Mouse (Mus musculus) ES-Bruce4 (cell line): ENCODE measurements around the gene Gm28374. TPM values are rescaled to one million over a fixed set of nuclear protein-coding genes. Genes with fewer than 3 reads are reported as not detected.
"Not testable (repeated sequence)": the region's sequence is repeated elsewhere in the genome, so short reads cannot be mapped to it uniquely, and the experiment has no call there.

Source experiments
- H3K27ac ChIP-seq: 2 replicates; pipeline ENCODE4 v1.5.1; 2012; ENCODE audit warnings: low read length, inconsistent platforms; ENCODE audit not compliant: insufficient read depth
- H3K27me3 ChIP-seq: 2 replicates; pipeline ENCODE4 v1.6.1; 2012; ENCODE audit warnings: mild to moderate bottlenecking, low read length, inconsistent platforms; ENCODE audit not compliant: control insufficient read depth, poor library complexity, insufficient read depth, severe bottlenecking
- H3K36me3 ChIP-seq: 2 replicates; pipeline ENCODE4 v1.6.1; 2012; ENCODE audit warnings: inconsistent platforms, mild to moderate bottlenecking, low read length, moderate library complexity; ENCODE audit not compliant: control insufficient read depth, poor library complexity, insufficient read depth, severe bottlenecking
- H3K4me1 ChIP-seq: one replicate; pipeline ENCODE4 v1.8.1; 2011; ENCODE audit warnings: low read length; ENCODE audit not compliant: control insufficient read depth, insufficient read depth
- H3K4me3 ChIP-seq: 2 replicates; pipeline ENCODE4 v1.5.1; 2011; ENCODE audit warnings: low read depth, mild to moderate bottlenecking, low read length
- H3K9ac ChIP-seq: 2 replicates; pipeline ENCODE4 v1.6.1; 2012; ENCODE audit warnings: low read depth, mild to moderate bottlenecking, inconsistent platforms; ENCODE audit not compliant: poor library complexity, severe bottlenecking
- H3K9me3 ChIP-seq: replicated peaks from 2 replicates; pipeline ENCODE4 v1.6.1; 2012; ENCODE audit warnings: mild to moderate bottlenecking, low read length, inconsistent platforms; ENCODE audit not compliant: control insufficient read depth, poor library complexity, insufficient read depth, severe bottlenecking
- CTCF ChIP-seq: IDR thresholded peaks from one replicate; pipeline ENCODE4 v1.8.1; 2011; ENCODE audit warnings: low read depth, low read length
- EP300 ChIP-seq: IDR thresholded peaks from 2 replicates; pipeline ENCODE4 v1.6.1; 2011; ENCODE audit warnings: low read depth, low read length; ENCODE audit not compliant: insufficient read depth
- POLR2A ChIP-seq: IDR thresholded peaks from one replicate; pipeline ENCODE4 v1.8.1; 2011; ENCODE audit warnings: low read length; ENCODE audit not compliant: insufficient read depth
- polyA plus RNA-seq: library from polyadenylated mRNA; stranded (reverse); fragments of >200 nt; gene quantifications from 2 replicates; pipeline ENCODE4 v1.2.4, GENCODE M21; 2011; ENCODE audit warnings: low read depth; ENCODE audit not compliant: missing spikeins, insufficient read depth, insufficient read length

The Gm28374 gene
- polyA plus RNA-seq, 1 experiment, result not detected

GRCm38 (mm10) chr19:6046294-6047153 lies 35.5 kb downstream of the Gm28374 start, which contains the start of gene Syvn1:
Gene Syvn1 (plus strand): TSS chr19:6046576.
- peak within 1 kb of the TSS; percentile 92 for H3K9ac ChIP-seq

GRCm38 (mm10) chr19:6045366-6046293 lies 36.4 kb downstream of the Gm28374 start:
- no peaks in the 10 kb centered on the region for H3K27me3 ChIP-seq
- H3K9ac ChIP-seq, result peak overlapping the region; percentile 92
- H3K9me3 ChIP-seq, result no peaks in the 10 kb centered on the region
- peak overlapping the region; percentile 90 for H3K4me3 ChIP-seq
- peaks cover 22% of the 10 kb centered on the region for H3K36me3 ChIP-seq
- peak overlapping the region; percentile 66; the same call in 1 of the 2 replicates for H3K27ac ChIP-seq
- H3K4me1 ChIP-seq, result no peaks in the 10 kb centered on the region
- TF ChIP-seq POLR2A (no peak), EP300 (no peak), CTCF (no peak)

More at GRCm38 (mm10) chr19:6046294-6047153, 35.5 kb downstream of the Gm28374 start, which contains the start of gene Syvn1:
- H3K27me3 ChIP-seq, result no peaks in the 10 kb centered on the region
- TF ChIP-seq POLR2A (peak; percentile 58), CTCF (no peak), EP300 (0 out of 2 replicates have a peak, but pooled peaks have one; percentile 19)
- peak within 1 kb of the TSS; percentile 66 for H3K27ac ChIP-seq
- H3K4me1 ChIP-seq, result no peaks in the 10 kb centered on the region
- H3K36me3 ChIP-seq, result peaks cover 26% of the 10 kb centered on the region
- no peaks in the 10 kb centered on the region for H3K9me3 ChIP-seq
- H3K4me3 ChIP-seq, result peak within 1 kb of the TSS; percentile 95

GRCm38 (mm10) chr19:6044102-6044501 lies 38.0 kb downstream of the Gm28374 start:
- not testable (repeated sequence) for H3K36me3 ChIP-seq, H3K27me3 ChIP-seq, H3K9me3 ChIP-seq, H3K4me1 ChIP-seq, H3K9ac ChIP-seq, H3K4me3 ChIP-seq, H3K27ac ChIP-seq

DNA sequence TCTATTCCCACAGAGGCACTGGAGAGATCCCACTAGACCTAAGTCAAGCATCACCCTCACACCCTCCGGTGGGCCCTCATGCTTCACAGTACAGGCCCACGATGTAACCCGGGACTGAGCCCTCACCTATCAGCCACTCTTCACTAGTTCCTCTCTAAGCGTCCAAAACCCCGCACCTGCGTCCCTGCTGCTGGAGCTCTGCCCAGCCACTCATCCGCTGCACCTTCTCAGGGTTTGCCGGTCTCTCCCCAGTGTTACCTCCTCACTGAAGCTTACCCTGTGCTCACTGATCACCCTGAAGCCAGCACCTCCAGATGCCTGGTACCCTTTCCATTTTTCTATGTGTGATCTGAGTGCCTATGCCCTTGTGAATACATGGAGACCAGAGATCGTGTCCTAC lies 39.8 kb downstream of the Gm28374 start:
- H3K9me3 ChIP-seq, result no peaks in the 10 kb centered on the region
- no peak overlapping the region for H3K4me3 ChIP-seq
- TF ChIP-seq POLR2A (no peak), CTCF (no peak), EP300 (no peak)
- no peaks in the 10 kb centered on the region for H3K36me3 ChIP-seq
- no peaks in the 10 kb centered on the region for H3K4me1 ChIP-seq
- no peak overlapping the region for H3K27ac ChIP-seq
- no peak overlapping the region for H3K9ac ChIP-seq
- H3K27me3 ChIP-seq, result no peaks in the 10 kb centered on the region

GRCm38 (mm10) chr19:6040002-6040401 lies 42.1 kb downstream of the Gm28374 start:
- no peaks in the 10 kb centered on the region for H3K27me3 ChIP-seq
- H3K4me1 ChIP-seq, result no peaks in the 10 kb centered on the region
- H3K9ac ChIP-seq, result no peak overlapping the region
- TF ChIP-seq CTCF (no peak), EP300 (no peak), POLR2A (no peak)
- no peak overlapping the region for H3K27ac ChIP-seq
- no peaks in the 10 kb centered on the region for H3K9me3 ChIP-seq
- H3K4me3 ChIP-seq, result no peak overlapping the region
- no peaks in the 10 kb centered on the region for H3K36me3 ChIP-seq
